Mouse (Mus musculus) hindbrain, embryonic 16.5 days (tissue): ENCODE measurements around the gene Cd164. TPM values are rescaled to one million over a fixed set of nuclear protein-coding genes. Genes with fewer than 3 reads are reported as not detected.

Experiments used
- ATAC-seq: fragments of 200-750 bp; cut with Nextera tagmentation; 2 replicates; pipeline ENCODE4 v1.8.0; 2017; ENCODE audit warnings: moderate TSS enrichment, moderate library complexity
- H3K27ac ChIP-seq: fragments of 300-500 bp; sonication (generic); 2 replicates; pipeline ENCODE4 v1.5.1; 2014; ENCODE audit warnings: low read depth, mild to moderate bottlenecking, control low read depth, low read length, moderate library complexity
- H3K27me3 ChIP-seq: fragments of 300-500 bp; sonication (generic); replicated peaks from 2 replicates; pipeline ENCODE4 v1.6.1; 2014; ENCODE audit warnings: low read length; ENCODE audit not compliant: control insufficient read depth, insufficient read depth
- H3K36me3 ChIP-seq: fragments of 300-500 bp; sonication (generic); 2 replicates; pipeline ENCODE4 v1.6.1; 2014; ENCODE audit warnings: mild to moderate bottlenecking, low read length, moderate library complexity, mixed read lengths; ENCODE audit not compliant: control insufficient read depth, insufficient read depth
- H3K4me1 ChIP-seq: fragments of 300-500 bp; sonication (generic); 2 replicates; pipeline ENCODE4 v1.6.1; 2014; ENCODE audit warnings: low read depth, low read length; ENCODE audit not compliant: control insufficient read depth, insufficient read depth
- H3K4me2 ChIP-seq: fragments of 300-500 bp; sonication (generic); 2 replicates; pipeline ENCODE4 v1.6.1; 2014; ENCODE audit warnings: mild to moderate bottlenecking, low read length, control low read depth, moderate library complexity
- H3K4me3 ChIP-seq: fragments of 300-500 bp; sonication (generic); 2 replicates; pipeline ENCODE4 v1.5.1; 2014; ENCODE audit warnings: mild to moderate bottlenecking, low read length, control low read depth, moderate library complexity
- H3K9ac ChIP-seq: fragments of 300-500 bp; sonication (generic); 2 replicates; pipeline ENCODE4 v1.6.1; 2014; ENCODE audit warnings: low read depth, mild to moderate bottlenecking, control low read depth, low read length, moderate library complexity
- H3K9me3 ChIP-seq: fragments of 300-500 bp; sonication (generic); 2 replicates; pipeline ENCODE4 v1.6.1; 2014; ENCODE audit warnings: mild to moderate bottlenecking, low read length, moderate library complexity; ENCODE audit not compliant: control insufficient read depth
- WGBS: fragments of 180-500 bp; shearing (Covaris S2); extraction: QIAGEN DNeasy Blood & Tissue Kit; methylation state at CpG from one replicate; pipeline ENCODE4 v1.1.7; 2014; 5-methylcytosine and 5-hydroxymethylcytosine counted together
- polyA plus RNA-seq: library from polyadenylated mRNA; unstranded; fragments of >200 nt; fragmentation: Nextera tagmentation; extraction: Ambion mirVana; gene quantifications from 2 replicates; pipeline ENCODE4 v1.2.1, GENCODE M21; 2015

Gene Cd164
- polyA plus RNA-seq, 1 experiment from 2014 or later: 57.2 TPM

DNA sequence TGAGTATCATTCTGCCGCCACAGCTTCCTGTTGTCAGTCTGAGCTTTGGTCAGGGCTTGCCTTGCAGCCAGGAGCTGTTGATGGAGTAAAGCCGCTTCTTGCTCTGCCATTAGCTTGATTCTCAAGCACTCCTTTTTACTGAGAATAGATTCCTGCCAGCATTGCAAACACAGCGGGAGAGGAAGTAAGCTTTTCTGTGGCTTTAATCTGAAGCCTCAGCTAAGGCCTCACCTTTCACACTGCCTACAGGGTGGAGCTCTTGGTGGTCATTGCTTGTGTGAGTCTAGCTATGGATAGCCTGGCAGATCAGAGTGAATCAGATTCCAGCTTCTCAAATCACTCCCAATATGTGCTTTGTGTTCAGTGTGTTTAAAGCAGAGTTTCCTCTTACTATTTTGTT, 33.1 kb downstream of the Cd164 start:
- WGBS: 46% methylated on average over 3 of the region's 3 CpGs

GRCm38 (mm10) chr10:41552847-41553589, 33.8 kb downstream of the Cd164 start:
- H3K9ac ChIP-seq: no peak overlapping the region
- H3K27me3 ChIP-seq: no peaks in the 10 kb centered on the region
- no peak overlapping the region for H3K4me2 ChIP-seq
- no peak overlapping the region for H3K27ac ChIP-seq
- peaks cover 5% of the 10 kb centered on the region for H3K4me1 ChIP-seq
- peak; percentile 69; the same call in 1 of the 2 replicates for ATAC-seq
- H3K36me3 ChIP-seq: no peaks in the 10 kb centered on the region
- no peak overlapping the region for H3K4me3 ChIP-seq
- WGBS: 44% methylated on average over 14 of the region's 14 CpGs
- peaks cover 7% of the 10 kb centered on the region; the same call in 1 of the 2 replicates for H3K9me3 ChIP-seq

More for the DNA sequence above, 33.1 kb downstream of the Cd164 start:
- H3K36me3 ChIP-seq: no peaks in the 10 kb centered on the region
- peaks cover 7% of the 10 kb centered on the region; the same call in 1 of the 2 replicates for H3K9me3 ChIP-seq
- H3K27me3 ChIP-seq: no peaks in the 10 kb centered on the region
- no peak overlapping the region for H3K27ac ChIP-seq
- ATAC-seq: no peak
- no peak overlapping the region for H3K4me2 ChIP-seq
- H3K4me1 ChIP-seq: peaks cover 5% of the 10 kb centered on the region
- no peak overlapping the region for H3K4me3 ChIP-seq
- H3K9ac ChIP-seq: no peak overlapping the region

DNA sequence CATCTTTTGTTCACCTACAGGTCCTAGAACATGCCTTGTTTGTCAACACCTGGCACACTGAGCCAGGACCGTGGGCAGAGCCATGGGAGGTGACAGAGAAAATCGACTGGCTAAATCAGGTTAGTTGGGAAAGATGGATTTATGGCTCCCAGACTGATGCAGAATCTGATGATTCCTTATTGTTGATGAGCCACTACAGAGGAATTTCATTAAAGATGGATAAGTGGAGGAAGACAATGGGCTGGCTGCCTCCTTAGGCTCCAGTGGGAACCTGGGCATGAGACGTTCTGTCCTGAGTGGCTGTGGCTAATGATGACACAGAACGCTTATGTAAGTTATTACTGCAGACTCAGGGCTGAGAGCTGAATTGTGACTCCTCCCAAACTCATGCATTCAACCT, 34.5 kb downstream of the Cd164 start:
- WGBS: 81% methylated on average over 4 of the region's 4 CpGs
- ATAC-seq: no peak
- peaks cover 7% of the 10 kb centered on the region; the same call in 1 of the 2 replicates for H3K9me3 ChIP-seq
- no peak overlapping the region for H3K9ac ChIP-seq
- H3K27me3 ChIP-seq: no peaks in the 10 kb centered on the region
- no peak overlapping the region for H3K27ac ChIP-seq
- no peaks in the 10 kb centered on the region for H3K36me3 ChIP-seq
- peaks cover 5% of the 10 kb centered on the region for H3K4me1 ChIP-seq
- no peak overlapping the region for H3K4me3 ChIP-seq
- no peak overlapping the region for H3K4me2 ChIP-seq

GRCm38 (mm10) chr10:41555081-41555480, 35.9 kb downstream of the Cd164 start:
- peaks cover 5% of the 10 kb centered on the region for H3K4me1 ChIP-seq
- no peak overlapping the region for H3K4me3 ChIP-seq
- H3K9me3 ChIP-seq: peaks cover 7% of the 10 kb centered on the region; the same call in 1 of the 2 replicates
- H3K27ac ChIP-seq: no peak overlapping the region
- 85% methylated on average over 3 of the region's 3 CpGs for WGBS
- no peak for ATAC-seq
- H3K27me3 ChIP-seq: no peaks in the 10 kb centered on the region
- H3K36me3 ChIP-seq: no peaks in the 10 kb centered on the region
- no peak overlapping the region for H3K4me2 ChIP-seq
- no peak overlapping the region for H3K9ac ChIP-seq

- ATAC-seq: no peak
- Histone ChIP-seq H3K36me3 (no peaks in the 10 kb centered on the region), H3K4me2 (no peak overlapping the region), H3K9me3 (peaks cover 14% of the 10 kb centered on the region; the same call in 1 of the 2 replicates), H3K4me3 (no peak overlapping the region), H3K9ac (no peak overlapping the region), H3K4me1 (no peaks in the 10 kb centered on the region), H3K27ac (no peak overlapping the region), H3K27me3 (no peaks in the 10 kb centered on the region)
- WGBS: 100% methylated on average over 1 of the region's 1 CpGs
Measured at GRCm38 (mm10) chr10:41558401-41558800, 39.2 kb downstream of the Cd164 start.

DNA sequence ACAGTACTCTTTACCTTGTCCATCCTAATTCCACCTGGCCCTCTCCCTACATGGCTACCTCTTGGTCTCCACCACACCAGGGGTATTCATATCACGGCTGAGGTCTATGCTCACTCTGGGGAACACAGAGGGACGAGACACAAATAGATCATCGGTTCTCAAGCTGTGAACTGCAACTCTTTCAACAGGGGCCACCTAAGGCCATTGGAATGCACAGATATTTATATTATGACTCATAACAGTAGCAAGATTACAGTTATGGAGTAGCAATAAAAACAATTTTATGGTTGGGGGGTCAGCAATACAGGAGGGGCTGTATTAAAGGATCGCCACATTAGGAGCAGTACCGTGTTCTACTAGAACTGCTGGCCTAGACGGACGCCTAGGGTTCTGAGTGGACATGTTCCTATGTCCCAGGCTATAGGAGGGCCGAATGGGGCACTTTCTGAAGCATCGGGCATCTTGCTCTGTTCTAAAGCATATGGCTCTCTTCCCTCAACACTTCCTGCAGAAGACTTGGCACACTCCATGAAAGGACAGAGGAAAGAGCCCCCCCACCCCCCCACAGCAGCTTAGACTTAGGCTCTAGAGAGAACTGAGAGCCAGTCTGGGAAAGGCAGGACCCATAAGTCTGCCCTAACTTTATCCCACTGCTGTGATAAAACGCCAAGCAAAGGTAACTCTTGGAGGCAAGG, 42.6 kb downstream of the Cd164 start:
- Histone ChIP-seq H3K36me3 (no peaks in the 10 kb centered on the region), H3K27ac (no peak overlapping the region), H3K9me3 (peaks cover 14% of the 10 kb centered on the region; the same call in 1 of the 2 replicates), H3K4me2 (no peak overlapping the region), H3K4me3 (no peak overlapping the region), H3K9ac (no peak overlapping the region), H3K4me1 (no peaks in the 10 kb centered on the region), H3K27me3 (no peaks in the 10 kb centered on the region)
- 90% methylated on average over 10 of the region's 10 CpGs for WGBS
- no peak for ATAC-seq

GRCm38 (mm10) chr10:41565141-41565540, 45.9 kb downstream of the Cd164 start:
- Histone ChIP-seq H3K27ac (no peak overlapping the region), H3K27me3 (no peaks in the 10 kb centered on the region), H3K4me3 (no peak overlapping the region), H3K9ac (no peak overlapping the region), H3K4me1 (no peaks in the 10 kb centered on the region), H3K36me3 (no peaks in the 10 kb centered on the region), H3K9me3 (peaks cover 7% of the 10 kb centered on the region; the same call in 1 of the 2 replicates), H3K4me2 (no peak overlapping the region)
- WGBS: 45% methylated on average over 5 of the region's 5 CpGs
- ATAC-seq: no peak

DNA sequence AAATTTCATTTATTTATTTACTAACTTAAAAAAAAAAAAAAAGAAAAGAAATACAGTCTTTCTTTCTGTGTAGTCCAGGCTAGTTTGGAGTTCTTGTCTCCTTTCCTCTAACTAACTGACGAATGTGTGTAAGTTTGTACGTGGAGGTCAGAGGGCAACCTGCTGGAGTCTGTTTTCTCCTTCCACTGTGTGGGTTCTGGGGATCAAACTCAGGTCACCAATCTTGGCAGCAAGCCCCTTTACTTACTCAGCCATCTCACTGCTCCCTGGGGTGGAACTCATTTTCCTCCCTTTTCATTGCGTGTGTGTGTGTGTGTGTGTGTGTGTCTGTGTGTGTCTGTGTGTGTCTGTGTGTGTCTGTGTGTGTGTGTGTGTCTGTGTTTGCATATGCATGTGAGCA, 49.1 kb downstream of the Cd164 start:
- no peaks in the 10 kb centered on the region for H3K4me1 ChIP-seq
- no peak overlapping the region for H3K4me2 ChIP-seq
- no peaks in the 10 kb centered on the region for H3K9me3 ChIP-seq
- ATAC-seq: no peak
- WGBS: 49% methylated on average over 3 of the region's 3 CpGs
- H3K36me3 ChIP-seq: no peaks in the 10 kb centered on the region
- H3K27me3 ChIP-seq: no peaks in the 10 kb centered on the region
- no peak overlapping the region for H3K9ac ChIP-seq
- no peak overlapping the region for H3K27ac ChIP-seq
- no peak overlapping the region for H3K4me3 ChIP-seq

GRCm38 (mm10) chr10:41571065-41571464, 51.9 kb downstream of the Cd164 start:
- Histone ChIP-seq H3K36me3 (no peaks in the 10 kb centered on the region), H3K27ac (no peak overlapping the region), H3K4me2 (no peak overlapping the region), H3K4me1 (no peaks in the 10 kb centered on the region), H3K27me3 (no peaks in the 10 kb centered on the region), H3K9ac (no peak overlapping the region), H3K4me3 (no peak overlapping the region), H3K9me3 (no peaks in the 10 kb centered on the region)
- WGBS: 87% methylated on average over 4 of the region's 4 CpGs
- no peak for ATAC-seq
